Mouse (Mus musculus): ENCODE data around the gene Methig1. TPM values are rescaled to one million over a fixed set of nuclear protein-coding genes. Genes with fewer than 3 reads are reported as not detected.

Methig1 gene
- polyA plus RNA-seq, 1 experiment from 2014 or later = not detected

- 96% methylated on average over 17 of the region's 17 CpGs for WGBS
- Histone ChIP-seq H3K4me1 (replicated peaks) (no peaks in the 10 kb centered on the region), H3K27me3 (no peaks in the 10 kb centered on the region), H3K27ac (replicated peaks) (no peak overlapping the region), H3K9me3 (no peaks in the 10 kb centered on the region), H3K4me3 (no peak overlapping the region), H3K36me3 (no peaks in the 10 kb centered on the region), H3K4me2 (no peak overlapping the region), H3K9ac (no peak overlapping the region)
- ATAC-seq (ENCODE audit: low FRiP score, low read depth) = no peak
Observed at GRCm38 (mm10) chr15:100387544-100388223, 34.7 kb downstream of the Methig1 start.

GRCm38 (mm10) chr15:100388224-100388835, 35.4 kb downstream of the Methig1 start:
- Histone ChIP-seq H3K9ac (no peak overlapping the region), H3K4me3 (no peak overlapping the region), H3K4me2 (no peak overlapping the region), H3K27me3 (no peaks in the 10 kb centered on the region), H3K27ac (replicated peaks) (no peak overlapping the region), H3K9me3 (no peaks in the 10 kb centered on the region), H3K36me3 (no peaks in the 10 kb centered on the region), H3K4me1 (replicated peaks) (no peaks in the 10 kb centered on the region)
- no peak for ATAC-seq (ENCODE audit: low FRiP score, low read depth)
- 93% methylated on average over 16 of the region's 16 CpGs for WGBS

GRCm38 (mm10) chr15:100388886-100389285, 35.9 kb downstream of the Methig1 start:
- Histone ChIP-seq H3K9ac (no peak overlapping the region), H3K36me3 (peaks cover 5% of the 10 kb centered on the region), H3K4me2 (no peak overlapping the region), H3K27ac (replicated peaks) (no peak overlapping the region), H3K4me3 (no peak overlapping the region), H3K4me1 (replicated peaks) (no peaks in the 10 kb centered on the region), H3K27me3 (no peaks in the 10 kb centered on the region), H3K9me3 (no peaks in the 10 kb centered on the region)
- no peak for ATAC-seq (ENCODE audit: low FRiP score, low read depth)
- 65% methylated on average over 9 of the region's 9 CpGs for WGBS

GRCm38 (mm10) chr15:100391066-100391465, 38.1 kb downstream of the Methig1 start:
- WGBS = 84% methylated on average over 7 of the region's 7 CpGs
- Histone ChIP-seq H3K4me1 (replicated peaks) (no peaks in the 10 kb centered on the region), H3K9ac (no peak overlapping the region), H3K27me3 (no peaks in the 10 kb centered on the region), H3K27ac (replicated peaks) (no peak overlapping the region), H3K4me3 (no peak overlapping the region), H3K36me3 (peaks cover 23% of the 10 kb centered on the region), H3K9me3 (no peaks in the 10 kb centered on the region), H3K4me2 (no peak overlapping the region)
- no peak for ATAC-seq (ENCODE audit: low FRiP score, low read depth)

GRCm38 (mm10) chr15:100391599-100391998, 38.6 kb downstream of the Methig1 start:
- Histone ChIP-seq H3K27me3 (no peaks in the 10 kb centered on the region), H3K36me3 (peaks cover 28% of the 10 kb centered on the region), H3K27ac (replicated peaks) (no peak overlapping the region), H3K9ac (no peak overlapping the region), H3K4me3 (no peak overlapping the region), H3K9me3 (no peaks in the 10 kb centered on the region), H3K4me1 (replicated peaks) (no peaks in the 10 kb centered on the region), H3K4me2 (no peak overlapping the region)
- 98% methylated on average over 7 of the region's 7 CpGs for WGBS
- no peak for ATAC-seq (ENCODE audit: low FRiP score, low read depth)

DNA sequence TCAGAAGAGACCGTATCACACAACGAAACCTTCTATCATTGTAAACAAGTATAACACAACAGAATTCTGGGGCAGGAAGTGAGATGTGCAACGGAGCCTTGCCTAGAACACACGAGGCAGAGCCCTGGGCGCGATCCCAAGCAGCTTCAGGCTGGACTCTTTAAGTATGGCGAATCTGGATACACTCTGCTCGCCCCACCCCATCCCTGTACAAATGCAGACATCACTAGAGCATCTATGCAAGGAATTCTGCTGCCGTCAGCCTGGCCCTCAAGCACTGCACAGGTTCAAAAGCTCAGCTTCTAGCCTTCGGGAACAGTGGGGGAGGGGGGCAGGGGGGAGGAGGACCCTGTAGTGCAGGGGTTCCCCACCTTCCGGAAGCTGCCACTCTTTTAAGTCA, 40.1 kb downstream of the Methig1 start:
- Histone ChIP-seq H3K27ac (replicated peaks) (no peak overlapping the region), H3K4me1 (replicated peaks) (no peaks in the 10 kb centered on the region), H3K4me3 (no peak overlapping the region), H3K9ac (no peak overlapping the region), H3K27me3 (no peaks in the 10 kb centered on the region), H3K36me3 (peaks cover 42% of the 10 kb centered on the region), H3K9me3 (no peaks in the 10 kb centered on the region), H3K4me2 (no peak overlapping the region)
- no peak for ATAC-seq (ENCODE audit: low FRiP score, low read depth)
- 86% methylated on average over 11 of the region's 11 CpGs for WGBS

DNA sequence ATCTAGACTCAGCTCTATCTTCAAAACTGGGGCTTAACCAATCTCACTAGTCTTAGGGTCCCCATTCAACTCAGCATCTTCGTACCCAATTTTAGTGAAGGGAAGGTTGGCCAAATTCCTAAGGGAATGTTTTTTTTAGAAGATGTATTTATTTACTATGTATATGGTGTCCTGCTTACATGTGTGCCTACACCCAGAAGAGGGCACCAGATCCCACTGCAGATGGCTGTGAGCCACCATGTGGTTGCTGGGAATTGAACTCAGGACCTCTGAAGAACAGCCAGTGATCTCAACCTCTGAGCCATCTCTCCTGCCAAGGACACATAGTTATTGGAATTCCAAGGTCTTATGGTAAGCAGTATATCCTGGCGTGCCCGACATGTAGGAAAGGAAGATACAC, 42.6 kb downstream of the Methig1 start:
- H3K36me3 ChIP-seq = peaks cover 63% of the 10 kb centered on the region
- no peak overlapping the region for H3K4me2 ChIP-seq
- ATAC-seq (ENCODE audit: low FRiP score, low read depth) = no peak
- H3K9ac ChIP-seq = no peak overlapping the region
- no peak overlapping the region for H3K4me3 ChIP-seq
- no peaks in the 10 kb centered on the region for H3K9me3 ChIP-seq
- over 99% methylated on average over 3 of the region's 3 CpGs for WGBS
- no peak overlapping the region for H3K27ac ChIP-seq (replicated peaks)
- no peaks in the 10 kb centered on the region for H3K4me1 ChIP-seq (replicated peaks)
- no peaks in the 10 kb centered on the region for H3K27me3 ChIP-seq

DNA sequence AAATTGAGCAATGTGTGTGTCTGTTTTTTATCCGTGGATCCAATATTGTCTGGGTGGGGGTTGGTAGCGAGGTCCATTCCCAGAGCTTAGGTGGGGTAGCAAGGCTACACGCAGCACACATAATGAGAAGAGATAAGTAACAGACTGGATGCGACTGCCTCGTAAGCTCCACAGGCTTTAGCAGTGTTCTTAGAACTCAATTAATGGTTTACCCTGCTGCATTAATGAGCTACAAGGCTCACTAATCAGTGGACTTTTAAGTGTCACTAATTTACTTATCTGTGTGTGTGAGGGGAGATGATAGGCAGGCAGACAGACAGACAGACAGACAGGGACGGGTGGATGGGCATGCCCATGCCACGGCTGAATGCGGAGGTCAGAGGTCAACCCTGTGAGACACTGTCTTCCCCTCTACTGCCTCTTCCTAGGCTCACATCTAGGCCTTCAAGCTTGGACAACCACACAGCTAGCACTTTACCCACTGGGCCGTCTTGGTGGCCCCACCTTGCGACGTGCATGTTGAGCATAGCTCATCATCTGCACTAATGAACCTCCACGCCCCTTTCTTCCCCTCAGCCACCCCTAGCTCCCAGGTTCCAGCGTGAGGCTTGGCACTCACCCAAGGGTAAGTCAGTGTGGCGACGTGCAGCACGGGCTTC, 47.8 kb downstream of the Methig1 start:
- Histone ChIP-seq H3K9me3 (no peaks in the 10 kb centered on the region), H3K4me3 (no peak overlapping the region), H3K9ac (no peak overlapping the region), H3K27ac (replicated peaks) (no peak overlapping the region), H3K36me3 (peaks cover 81% of the 10 kb centered on the region), H3K4me2 (no peak overlapping the region), H3K4me1 (replicated peaks) (no peaks in the 10 kb centered on the region), H3K27me3 (no peaks in the 10 kb centered on the region)
- no peak for ATAC-seq (ENCODE audit: low FRiP score, low read depth)
- WGBS = 88% methylated on average over 16 of the region's 16 CpGs

GRCm38 (mm10) chr15:100401811-100402210, 48.9 kb downstream of the Methig1 start:
- Histone ChIP-seq H3K4me1 (replicated peaks) (no peaks in the 10 kb centered on the region), H3K9me3 (no peaks in the 10 kb centered on the region), H3K4me2 (no peak overlapping the region), H3K36me3 (peaks cover 74% of the 10 kb centered on the region), H3K4me3 (no peak overlapping the region), H3K27me3 (no peaks in the 10 kb centered on the region), H3K9ac (no peak overlapping the region), H3K27ac (replicated peaks) (no peak overlapping the region)
- no peak for ATAC-seq (ENCODE audit: low FRiP score, low read depth)
- WGBS = 86% methylated on average over 4 of the region's 4 CpGs

DNA sequence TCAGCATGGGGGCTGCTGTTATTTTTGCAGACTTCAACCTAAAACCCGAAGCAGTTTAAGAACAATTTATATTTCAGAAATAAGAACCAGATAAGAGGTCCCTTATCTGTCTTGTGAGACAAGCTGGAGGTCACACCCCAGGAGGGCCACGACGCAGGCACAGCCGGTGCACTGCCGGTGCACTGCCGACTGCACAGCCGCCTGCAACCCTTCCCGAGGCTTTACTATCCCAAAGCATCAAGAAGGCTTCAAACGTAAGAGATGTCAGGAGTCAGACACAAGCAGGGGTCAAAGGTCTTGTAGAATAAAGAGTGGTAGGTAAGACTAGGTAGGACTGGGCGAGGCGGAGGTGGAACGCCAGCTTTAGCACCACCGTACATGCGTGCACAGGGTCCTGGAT, 49.4 kb downstream of the Methig1 start:
- Histone ChIP-seq H3K9me3 (no peaks in the 10 kb centered on the region), H3K4me3 (no peak overlapping the region), H3K9ac (no peak overlapping the region), H3K36me3 (peaks cover 73% of the 10 kb centered on the region), H3K4me2 (no peak overlapping the region), H3K4me1 (replicated peaks) (no peaks in the 10 kb centered on the region), H3K27ac (replicated peaks) (no peak overlapping the region), H3K27me3 (no peaks in the 10 kb centered on the region)
- ATAC-seq (ENCODE audit: low FRiP score, low read depth) = no peak
- 94% methylated on average over 14 of the region's 14 CpGs for WGBS

- H3K4me1 ChIP-seq (replicated peaks) = no peaks in the 10 kb centered on the region
- no peaks in the 10 kb centered on the region for H3K27me3 ChIP-seq
- H3K36me3 ChIP-seq = peaks cover 73% of the 10 kb centered on the region
- ATAC-seq (ENCODE audit: low FRiP score, low read depth) = no peak
- no peak overlapping the region for H3K27ac ChIP-seq (replicated peaks)
- no peaks in the 10 kb centered on the region for H3K9me3 ChIP-seq
- 89% methylated on average over 4 of the region's 4 CpGs for WGBS
- H3K4me2 ChIP-seq = no peak overlapping the region
- H3K4me3 ChIP-seq = no peak overlapping the region
- H3K9ac ChIP-seq = no peak overlapping the region
Observed at GRCm38 (mm10) chr15:100402798-100403197, 49.8 kb downstream of the Methig1 start.

DNA sequence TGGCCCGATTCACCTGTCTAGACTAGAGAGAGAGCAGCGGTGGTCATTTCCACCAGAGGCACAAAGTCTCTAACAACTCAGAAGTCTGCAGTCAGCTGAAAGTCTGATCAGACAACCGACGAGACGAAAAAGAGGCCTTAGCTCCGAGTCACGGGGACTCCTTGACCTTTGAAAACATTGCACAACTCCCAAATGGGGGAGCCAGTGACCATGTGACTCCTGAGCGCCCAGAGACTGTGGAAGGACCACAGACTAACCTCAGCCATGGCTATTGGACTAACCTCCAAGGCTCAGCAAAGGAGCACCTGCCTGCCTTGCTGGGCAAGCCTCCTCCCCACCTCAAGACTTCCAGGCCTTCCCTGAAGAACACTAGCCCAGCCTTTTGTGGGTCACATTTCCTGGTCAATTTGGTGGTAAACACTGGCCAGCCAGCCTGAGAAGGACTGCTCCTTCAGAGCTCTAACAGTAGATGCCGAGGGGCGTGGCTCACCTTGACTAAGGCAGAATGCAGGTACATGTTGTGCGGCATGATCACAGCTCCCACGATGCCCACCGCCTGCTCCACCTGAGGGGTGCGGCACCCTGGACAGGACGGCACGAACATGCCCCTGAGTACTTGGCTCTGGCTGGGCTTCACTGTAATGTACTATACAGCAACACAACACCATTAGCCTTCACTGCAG, 50.5 kb downstream of the Methig1 start:
- no peak overlapping the region for H3K9ac ChIP-seq
- H3K4me3 ChIP-seq = no peak overlapping the region
- H3K9me3 ChIP-seq = no peaks in the 10 kb centered on the region
- WGBS = 93% methylated on average over 16 of the region's 16 CpGs
- peaks cover 72% of the 10 kb centered on the region for H3K36me3 ChIP-seq
- no peak for ATAC-seq (ENCODE audit: low FRiP score, low read depth)
- no peak overlapping the region for H3K27ac ChIP-seq (replicated peaks)
- H3K27me3 ChIP-seq = no peaks in the 10 kb centered on the region
- no peaks in the 10 kb centered on the region for H3K4me1 ChIP-seq (replicated peaks)
- H3K4me2 ChIP-seq = no peak overlapping the region

Measured in hindbrain, embryonic 15.5 days (tissue).